Mouse (Mus musculus) kidney, postnatal 25 days (tissue): Measurements from ENCODE around the gene Tor1aip1.
"Not testable (repeated sequence)": the region's sequence is repeated elsewhere in the genome, so short reads cannot be mapped to it uniquely, and the experiment has no call there.

Experiments
- DNase-seq, 2 experiments: peaks; one replicate each; pipeline ENCODE4 v3.0.0; 2021; ENCODE audit warnings: mixed read lengths in 2 of 2

Gene Tor1aip1

DNA sequence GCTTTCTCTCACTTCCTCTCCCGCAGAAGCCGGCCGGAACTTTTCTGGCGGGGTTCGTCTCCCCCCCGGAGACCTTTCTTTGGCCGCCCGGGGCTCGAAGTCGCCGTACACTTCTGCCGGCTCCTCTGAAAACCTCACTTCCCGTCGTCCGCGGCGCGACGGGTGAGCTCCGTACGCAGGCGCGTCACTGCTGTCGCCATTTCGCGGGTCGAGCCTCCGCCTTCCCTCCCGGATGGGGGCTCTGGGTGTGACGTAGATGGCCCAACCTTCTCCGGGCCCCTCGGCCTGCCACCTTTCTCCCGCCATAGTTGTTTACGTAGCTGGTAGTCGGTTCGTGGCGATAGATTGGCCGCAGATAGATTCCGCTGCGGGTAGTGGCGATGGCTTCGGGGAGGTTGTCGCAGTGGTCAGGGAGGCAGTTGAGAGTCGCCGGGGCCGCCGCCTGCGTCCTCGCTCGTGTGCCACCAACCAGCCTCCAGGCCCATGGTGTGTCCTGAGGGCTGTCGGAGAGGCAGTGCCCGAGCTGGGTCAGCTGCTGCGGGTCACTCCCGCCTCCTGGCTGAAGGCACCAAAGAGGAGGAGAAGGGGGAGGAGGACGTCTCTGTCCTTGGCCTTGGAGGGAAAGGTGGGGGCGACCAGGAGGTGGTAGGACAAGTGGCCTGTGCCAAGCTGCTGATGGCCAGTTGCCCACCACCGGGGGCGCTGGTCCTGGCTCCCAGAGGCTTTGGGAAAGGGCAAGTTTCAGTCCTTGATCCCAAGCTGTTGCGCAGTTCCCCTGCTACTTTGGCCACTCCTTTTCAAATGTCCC is at the start of gene Tor1aip1:
Tor1aip1 (minus strand) TSS at position 551 of the 808 bp plus-strand sequence.
- peak; percentile 97 to 99 for DNase-seq

- DNase-seq: peak in 1 of 2 experiments; percentile 22
Observed at GRCm38 (mm10) chr1:156085770-156086169, 49.5 kb upstream of the Tor1aip1 start.

DNA sequence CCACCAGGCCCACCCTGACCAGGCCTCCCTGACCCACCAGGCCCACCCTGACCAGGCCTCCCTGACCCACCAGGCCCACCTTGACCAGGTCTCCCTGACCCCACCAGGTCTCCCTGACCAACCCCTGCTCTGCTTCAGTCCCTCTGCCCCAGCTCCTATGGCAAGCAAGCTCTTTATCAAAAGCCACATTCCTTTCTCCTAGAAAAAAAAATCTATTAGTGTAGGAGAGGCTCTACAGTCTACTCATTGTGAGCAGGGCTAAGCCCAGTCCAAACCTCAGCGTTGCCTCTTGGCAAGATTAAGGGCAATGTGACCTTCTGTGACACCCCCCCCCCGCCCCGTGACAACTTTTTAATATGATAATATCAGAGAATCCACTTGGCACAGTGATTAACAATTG is 48.3 kb upstream of the Tor1aip1 start:
- no peak for DNase-seq

DNA sequence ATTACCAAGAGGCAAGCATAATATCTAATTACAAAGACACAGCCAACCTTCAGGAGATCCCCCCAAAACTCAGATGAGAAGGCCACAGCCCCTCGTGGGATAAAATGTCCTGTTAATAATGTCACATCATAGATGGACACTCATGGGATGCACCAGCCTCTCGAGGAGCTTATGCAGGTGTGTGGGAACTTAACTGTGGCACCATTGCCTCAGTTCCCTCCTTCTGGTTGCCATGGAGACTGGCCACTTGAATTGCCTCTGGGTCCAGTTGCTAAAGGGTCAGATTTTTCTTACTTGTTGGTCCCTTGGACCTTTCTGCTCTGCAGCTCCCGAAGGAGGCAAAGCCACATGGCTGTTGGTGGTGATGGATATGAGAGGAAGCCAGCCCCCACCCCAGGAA is 41.4 kb upstream of the Tor1aip1 start:
- no peak for DNase-seq

DNA sequence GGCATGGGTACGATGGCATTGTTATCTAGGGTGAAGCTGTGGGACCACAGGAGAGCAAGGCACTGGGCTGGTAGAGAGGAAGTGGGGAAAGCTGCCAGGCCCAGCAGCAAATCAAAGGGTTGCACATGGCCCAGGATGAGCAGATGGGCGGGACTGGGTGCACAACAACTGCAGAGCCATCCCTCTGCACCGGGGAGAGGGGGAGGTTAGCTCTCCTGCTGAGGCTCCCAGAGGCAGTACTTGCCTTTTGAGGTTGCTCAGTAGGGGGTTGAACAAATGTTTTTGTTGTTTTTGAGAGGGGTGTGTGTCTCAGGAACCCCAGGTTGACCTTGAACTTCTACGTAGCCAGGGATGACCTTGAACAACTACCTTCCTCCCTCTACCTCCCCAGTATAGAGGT is 40.2 kb upstream of the Tor1aip1 start:
- DNase-seq: no peak

DNA sequence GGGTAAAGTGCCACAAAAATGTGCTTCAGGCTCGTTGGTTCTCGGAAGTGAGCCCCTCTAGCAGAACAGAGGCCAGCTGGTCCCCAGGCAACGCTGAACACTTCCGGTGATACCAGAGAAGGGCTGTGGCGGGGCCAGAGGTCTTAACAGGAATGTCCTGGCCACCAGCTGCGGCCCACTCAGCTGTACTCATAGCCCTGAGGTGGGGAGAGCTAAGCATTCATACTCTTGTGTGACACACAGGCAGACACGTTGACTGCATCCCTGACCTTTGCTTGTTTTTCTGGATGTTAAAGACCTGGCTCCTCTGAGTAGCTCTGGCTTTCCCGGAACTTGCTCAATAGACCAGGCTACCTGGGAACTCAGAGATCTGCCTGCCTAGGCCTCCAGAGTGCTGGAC is 38.3 kb upstream of the Tor1aip1 start:
- DNase-seq: peak; percentile 56 to 69

GRCm38 (mm10) chr1:156073169-156073821 is 37.0 kb upstream of the Tor1aip1 start:
- DNase-seq: no peak

DNA sequence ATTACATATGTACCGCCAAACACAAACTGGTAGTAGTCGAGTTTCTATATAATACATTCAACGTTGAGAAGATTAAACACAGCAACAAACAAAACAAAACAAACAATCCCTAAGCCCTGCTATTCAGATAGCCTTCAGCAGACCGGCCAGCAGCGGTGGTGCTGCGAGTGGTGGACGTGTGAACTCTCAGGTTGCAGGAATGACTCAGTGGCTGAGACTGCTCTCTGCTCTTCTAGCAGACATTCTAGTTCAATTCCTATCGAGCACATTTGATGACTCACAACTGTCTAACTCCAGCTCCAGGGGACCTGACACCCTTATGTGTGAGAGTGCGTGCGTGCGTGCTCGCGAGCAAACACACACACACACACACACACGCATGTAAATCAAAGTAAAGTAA is 33.8 kb upstream of the Tor1aip1 start:
- no peak for DNase-seq

DNA sequence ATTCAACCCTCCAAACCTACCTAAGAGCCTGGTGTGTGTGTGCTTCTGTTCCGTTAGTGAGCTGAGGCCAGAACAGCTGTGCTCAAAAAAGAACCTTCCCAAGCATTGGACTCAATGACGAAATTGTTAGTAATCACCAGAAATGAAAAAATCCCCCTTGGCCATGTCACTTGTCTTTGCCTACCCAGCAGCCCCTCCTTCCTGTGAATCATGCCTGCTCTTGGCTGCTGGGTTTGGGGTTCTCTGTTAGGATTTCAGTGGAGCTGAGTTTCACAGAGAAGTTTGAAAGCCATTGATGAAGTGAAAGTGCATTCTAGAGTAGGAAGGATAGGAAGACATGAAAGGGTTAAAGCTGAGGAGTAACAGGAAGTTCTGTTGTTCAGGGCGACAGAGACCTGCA is 29.9 kb upstream of the Tor1aip1 start:
- no peak for DNase-seq

GRCm38 (mm10) chr1:156062193-156062592 is 25.9 kb upstream of the Tor1aip1 start:
- no peak for DNase-seq

DNA sequence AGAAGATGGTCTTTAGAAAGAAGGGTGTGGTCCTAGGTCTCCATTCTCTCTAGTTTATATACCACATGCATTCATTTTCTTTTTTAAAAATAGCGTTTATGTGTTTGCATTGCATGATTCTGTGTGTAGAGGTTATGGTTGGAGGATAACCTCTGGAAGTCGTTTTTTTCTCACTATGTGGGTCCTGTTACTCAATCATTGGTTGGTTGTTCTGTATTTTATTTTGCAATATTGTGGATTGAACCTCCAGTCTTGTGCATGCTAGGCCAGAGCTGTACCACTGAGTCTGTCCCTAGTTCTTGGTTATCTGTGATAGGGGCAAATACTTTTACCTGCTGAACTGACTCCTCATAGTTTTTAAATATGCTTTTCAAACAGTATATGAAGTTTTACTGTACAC is 21.9 kb upstream of the Tor1aip1 start:
- no peak for DNase-seq

GRCm38 (mm10) chr1:156046688-156047087 is 10.4 kb upstream of the Tor1aip1 start:
- peak; percentile 53 to 76 for DNase-seq

- DNase-seq: no peak
Observed at GRCm38 (mm10) chr1:156044211-156044611, 7.9 kb upstream of the Tor1aip1 start.

- DNase-seq: peak; percentile 69 to 72
Observed at GRCm38 (mm10) chr1:156043027-156043426, 6.7 kb upstream of the Tor1aip1 start.

DNA sequence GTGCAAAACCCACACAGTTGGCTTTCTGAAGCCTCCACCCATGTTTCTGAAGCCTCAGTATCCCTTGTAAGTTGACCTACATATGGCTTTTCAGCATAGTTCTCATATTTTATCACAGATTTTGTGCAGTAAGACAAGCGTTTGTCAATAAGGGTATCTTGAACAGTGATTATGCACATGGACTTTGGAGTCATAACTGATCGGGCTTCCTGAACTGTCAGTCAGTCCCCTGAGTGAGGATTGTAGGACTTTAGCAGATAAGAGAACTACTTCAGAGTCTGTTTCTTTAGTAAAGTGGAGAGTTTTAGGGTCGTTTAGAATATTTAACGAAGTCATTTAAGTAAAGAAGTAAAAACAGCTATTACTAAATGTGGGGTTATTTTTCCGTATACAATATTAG is 6.2 kb upstream of the Tor1aip1 start:
- no peak for DNase-seq

DNA sequence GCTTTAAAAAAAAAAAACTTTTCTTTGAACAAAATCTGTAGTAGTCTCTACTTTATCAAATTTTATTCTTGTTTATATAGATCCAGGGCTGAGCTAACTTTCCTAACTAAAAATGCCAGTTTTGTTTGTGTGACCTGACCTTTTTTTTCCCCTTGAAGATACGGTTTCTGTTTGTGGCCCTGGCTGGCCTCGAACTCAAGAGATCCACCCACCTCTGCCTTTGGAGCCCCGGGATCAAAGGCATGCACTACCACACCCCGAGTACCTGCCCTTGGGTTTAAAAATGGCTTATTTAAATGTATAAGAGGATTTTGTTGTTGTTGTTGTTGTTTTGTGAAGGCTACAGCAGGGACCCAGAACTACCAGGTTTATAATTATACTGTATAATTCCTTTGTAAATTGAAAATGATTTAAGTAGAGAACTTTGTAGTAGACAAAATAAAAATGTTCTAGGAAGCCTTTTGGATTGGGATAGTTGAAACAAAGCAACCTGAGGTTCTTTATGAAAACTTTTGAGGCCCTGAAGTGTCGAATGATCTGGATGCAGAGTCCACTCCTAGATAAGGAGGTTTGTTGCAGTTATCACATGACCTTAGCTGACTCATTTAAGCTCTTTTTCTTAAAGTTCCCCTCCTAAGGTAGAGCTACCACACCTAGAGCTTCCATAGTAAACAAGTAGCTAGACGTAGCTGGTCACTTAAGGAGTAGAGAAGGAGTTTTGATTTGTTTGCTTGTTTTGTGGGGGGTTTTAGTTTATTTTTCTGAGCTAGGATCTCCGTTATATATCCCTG is 5.4 kb upstream of the Tor1aip1 start:
- DNase-seq: no peak

- DNase-seq: peak; percentile 96 to 98
Observed at GRCm38 (mm10) chr1:156040731-156041401, 4.6 kb upstream of the Tor1aip1 start.

- not testable (repeated sequence) for DNase-seq
Observed at GRCm38 (mm10) chr1:156039989-156040388, 3.7 kb upstream of the Tor1aip1 start.

DNA sequence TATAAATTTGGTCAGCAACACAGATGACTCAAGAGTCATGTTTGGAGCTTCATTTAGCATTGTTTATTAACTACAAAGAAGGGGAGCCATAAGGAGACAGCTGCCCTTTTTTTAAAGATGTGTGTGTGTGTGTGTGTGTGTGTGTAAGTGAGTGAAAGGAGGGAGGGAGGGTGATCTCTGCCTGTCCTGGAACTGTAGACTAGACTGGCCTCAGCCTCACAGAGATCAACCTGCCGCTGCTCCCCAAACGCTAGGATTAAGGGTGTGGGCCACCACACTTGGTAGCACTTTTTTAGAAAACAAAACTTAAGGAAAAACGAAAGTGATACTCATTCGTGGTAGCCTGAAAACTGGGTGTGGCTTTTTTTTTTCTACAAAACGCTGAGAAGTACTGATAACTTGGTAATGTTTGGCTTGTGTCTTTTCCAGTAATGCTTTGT is 884 bp upstream of the Tor1aip1 start:
- peak; percentile 50 to 66 for DNase-seq

GRCm38 (mm10) chr1:156035269-156035929 is 881 bp downstream of the Tor1aip1 start, which contains the start of gene Tor1aip2:
Gene Tor1aip2 (plus strand): TSS chr1:156035403.
- peak; percentile 72 to 88 for DNase-seq

DNA sequence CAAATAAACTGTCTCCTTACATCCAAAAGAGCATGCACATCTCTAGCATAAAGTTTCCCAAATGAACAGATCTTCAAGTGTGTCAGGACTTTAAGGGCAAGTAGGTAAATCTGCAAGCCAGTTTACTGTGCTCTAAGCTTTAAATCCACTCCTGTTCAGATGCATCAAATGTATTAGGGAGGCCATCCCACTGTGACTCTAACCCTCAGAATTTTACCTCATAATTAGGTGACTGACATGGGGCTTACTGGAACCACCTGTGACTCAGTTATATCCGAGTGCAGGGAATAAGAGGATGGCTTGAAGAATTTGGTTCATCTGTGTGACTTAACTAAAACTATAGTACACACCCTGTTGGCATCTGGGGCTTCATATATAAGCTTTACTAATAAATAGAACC is 1.6 kb downstream of the Tor1aip1 start:
- DNase-seq: no peak

- no peak for DNase-seq
Observed at GRCm38 (mm10) chr1:156033921-156034320, 2.4 kb downstream of the Tor1aip1 start.
